Mouse (Mus musculus) kidney, adult 8-10 months (tissue): Measurements from ENCODE around the gene Krt6b.
"Not testable (repeated sequence)": the region's sequence is repeated elsewhere in the genome, so short reads cannot be mapped to it uniquely, and the experiment has no call there.

Experiments
- DNase-seq, 2 experiments: peaks; one replicate each; pipeline ENCODE4 v3.0.0; 2022

Krt6b gene

DNA sequence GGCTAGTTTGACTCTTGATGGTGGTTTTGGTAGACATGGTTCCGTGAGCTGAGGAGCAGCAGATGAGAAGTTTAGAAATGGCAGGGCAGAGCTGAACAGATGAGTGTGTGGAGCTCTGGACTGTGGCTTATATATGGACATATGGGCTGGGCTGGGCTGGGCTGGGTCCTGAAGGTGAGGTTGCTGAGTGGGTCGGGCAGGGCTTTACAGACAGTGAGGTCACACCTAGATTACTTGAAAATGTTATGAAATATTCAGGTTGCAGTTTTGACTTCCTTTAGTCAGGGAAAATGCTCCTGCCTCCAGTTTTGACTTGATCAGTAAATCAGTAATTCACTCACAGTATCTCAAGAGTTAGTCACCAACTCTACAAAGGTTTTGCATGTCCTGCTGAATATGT, at the start of gene Krt6b:
Gene Krt6b, minus strand, starts transcription at position 101 of the 400 bp plus-strand sequence.
- no peak for DNase-seq

DNA sequence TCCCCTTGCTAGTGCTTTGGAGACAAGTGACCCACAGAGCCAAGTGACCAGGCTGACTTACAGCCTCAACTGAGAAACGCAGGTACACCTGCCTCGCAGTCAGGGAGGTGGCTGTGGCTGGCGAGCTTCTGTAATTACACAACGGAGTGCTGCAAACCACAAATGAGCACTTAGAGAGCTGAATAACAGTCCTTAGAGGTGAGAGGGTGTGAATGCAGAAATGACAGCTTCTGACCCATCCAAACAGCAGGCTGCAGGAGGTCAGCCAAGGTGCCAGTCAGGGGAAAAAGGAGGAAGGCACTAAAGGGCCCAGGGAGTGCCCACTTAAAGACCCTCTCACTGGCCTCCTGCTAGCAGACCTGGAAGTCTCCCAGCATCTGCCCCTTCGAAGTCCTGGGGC, 44.6 kb upstream of the Krt6b start:
- DNase-seq: no peak

DNA sequence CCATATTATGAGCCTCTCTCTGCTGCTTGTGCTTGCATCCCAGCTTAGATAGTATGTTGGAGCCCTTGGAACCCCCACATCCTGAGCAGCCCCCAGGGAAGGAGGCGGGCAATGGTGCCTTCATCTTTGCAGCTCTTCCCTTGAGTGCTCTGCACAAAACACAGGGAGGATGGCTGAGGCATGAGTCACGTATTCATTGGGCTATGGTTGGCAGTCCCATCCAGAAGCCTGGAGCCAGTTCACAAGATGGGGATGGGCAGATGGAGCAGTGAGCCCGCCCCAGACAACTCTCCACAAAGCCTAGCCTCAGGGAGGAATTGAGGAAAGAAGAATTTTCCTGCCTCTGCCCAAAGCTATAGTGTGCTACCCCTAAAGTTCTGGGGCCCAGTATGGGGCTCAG, 35.7 kb upstream of the Krt6b start:
- DNase-seq: no peak

DNA sequence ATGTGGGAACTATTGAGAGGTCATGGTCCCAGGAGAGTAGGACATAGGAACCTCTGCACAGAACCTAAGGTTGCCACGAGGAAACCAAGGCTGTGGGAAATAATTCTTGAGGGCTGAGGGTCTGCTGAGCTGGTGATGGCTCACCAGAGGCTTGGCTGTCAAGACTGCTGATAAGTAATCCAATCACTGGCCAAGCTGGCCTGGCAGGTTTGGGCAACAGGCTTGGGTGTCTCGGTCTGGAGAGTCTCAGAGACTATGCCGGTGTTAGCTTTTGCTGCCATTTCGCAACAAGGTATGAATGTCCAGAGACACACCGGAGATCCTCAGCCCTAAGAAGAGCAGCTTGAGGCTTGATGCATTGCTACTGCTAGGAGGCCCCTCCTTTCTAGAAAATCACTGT, 34.3 kb upstream of the Krt6b start:
- no peak for DNase-seq

DNA sequence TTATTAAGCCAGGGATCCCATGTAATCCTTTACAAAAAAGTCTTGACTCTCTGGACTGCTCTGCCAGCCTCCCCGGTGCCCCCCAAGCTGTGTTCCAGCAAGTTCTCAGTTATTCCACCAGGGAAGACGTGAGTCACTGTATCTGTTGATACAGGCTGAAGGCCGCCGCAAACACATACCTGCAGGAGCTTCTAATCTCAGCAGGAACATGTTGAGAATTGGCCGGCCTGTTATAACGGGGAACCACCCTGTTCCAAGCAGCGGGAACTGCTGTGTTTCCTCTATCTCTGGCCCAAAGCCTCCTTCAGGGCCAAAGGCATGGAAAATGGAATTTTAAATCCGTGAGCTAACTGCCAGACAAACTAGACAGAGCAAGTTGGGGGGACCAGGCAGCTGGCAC, 33.6 kb upstream of the Krt6b start:
- no peak for DNase-seq

DNA sequence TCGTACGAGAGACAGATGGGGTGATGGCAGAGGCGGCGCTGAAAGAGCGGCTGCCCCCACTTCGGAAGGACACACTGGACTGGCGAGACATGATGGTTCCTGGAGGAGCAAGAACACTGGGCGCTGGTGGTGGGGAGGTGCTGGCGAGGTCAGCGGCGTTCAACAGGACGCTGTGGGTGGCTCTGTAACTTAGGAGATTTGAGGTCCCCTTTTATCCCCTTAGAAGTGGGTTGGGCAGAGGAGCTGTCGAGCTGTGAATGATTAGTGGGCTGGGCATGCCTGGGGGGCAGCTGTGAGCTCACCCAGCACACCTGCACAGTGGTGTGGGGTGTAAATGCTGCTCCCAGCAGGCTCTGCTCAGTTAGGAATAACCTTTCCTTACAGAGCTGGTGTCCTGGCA, 32.6 kb upstream of the Krt6b start, which contains the start of gene Krt5:
Gene Krt5, minus strand, starts transcription at position 179 of the 400 bp plus-strand sequence.
- no peak for DNase-seq

DNA sequence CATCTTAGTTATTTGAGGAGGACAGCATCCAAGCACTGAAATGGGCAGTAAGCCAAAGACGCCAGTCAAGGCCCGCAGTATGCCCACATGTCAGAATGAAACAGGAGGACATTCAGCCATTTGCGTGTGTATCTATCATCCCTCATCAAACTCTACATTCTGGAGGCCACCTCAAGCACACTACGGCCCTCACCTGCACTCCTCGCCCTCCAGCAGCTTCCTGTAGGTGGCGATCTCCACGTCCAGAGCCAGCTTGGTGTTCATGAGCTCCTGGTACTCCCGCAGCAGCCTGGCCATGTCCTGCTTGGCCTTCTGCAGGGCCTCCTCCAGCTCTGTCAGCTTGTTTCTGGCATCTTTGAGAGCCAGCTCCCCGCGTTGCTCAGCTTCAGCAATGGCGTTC, 28.6 kb upstream of the Krt6b start:
- DNase-seq: no peak

DNA sequence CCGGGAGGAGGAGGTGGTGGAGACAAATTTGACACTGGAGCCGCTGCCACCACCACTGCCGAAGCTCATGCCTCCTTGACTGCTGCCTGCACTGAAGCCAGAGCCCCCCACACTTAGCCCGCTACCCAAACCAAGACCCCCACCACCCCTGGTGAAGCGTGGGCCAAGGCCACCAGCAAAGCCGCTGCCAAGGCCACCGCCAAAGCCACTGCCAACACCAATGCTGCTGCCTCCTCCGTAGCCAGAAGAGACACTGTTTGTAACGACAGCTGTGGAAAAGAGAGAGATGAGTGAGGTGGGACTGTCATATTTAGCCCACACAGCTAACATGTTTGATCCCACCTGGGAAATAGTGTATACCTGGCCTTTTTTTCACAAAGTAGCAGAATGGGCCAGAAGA, 27.4 kb upstream of the Krt6b start:
- DNase-seq: no peak

DNA sequence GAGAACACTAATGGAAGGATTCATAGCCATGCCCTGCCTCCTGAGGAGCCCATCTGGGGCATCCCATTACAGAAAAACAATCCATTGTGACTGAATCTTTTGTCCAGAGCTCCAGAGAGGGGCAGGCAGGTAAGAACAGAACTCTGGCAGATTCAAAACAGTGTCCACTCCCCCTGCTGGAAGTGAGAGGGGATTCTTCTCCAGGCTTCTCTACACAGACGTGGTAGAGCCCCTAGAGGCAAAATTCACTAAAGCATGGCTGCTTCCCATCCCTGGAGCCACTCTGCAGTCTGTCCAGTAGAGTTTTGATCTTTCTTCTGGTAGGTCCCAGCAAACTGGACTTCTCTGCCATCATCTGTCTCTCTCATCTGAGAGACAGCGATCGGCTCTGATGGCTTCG, 24.0 kb upstream of the Krt6b start:
- DNase-seq: peak in 1 of 2 experiments; percentile 6

DNA sequence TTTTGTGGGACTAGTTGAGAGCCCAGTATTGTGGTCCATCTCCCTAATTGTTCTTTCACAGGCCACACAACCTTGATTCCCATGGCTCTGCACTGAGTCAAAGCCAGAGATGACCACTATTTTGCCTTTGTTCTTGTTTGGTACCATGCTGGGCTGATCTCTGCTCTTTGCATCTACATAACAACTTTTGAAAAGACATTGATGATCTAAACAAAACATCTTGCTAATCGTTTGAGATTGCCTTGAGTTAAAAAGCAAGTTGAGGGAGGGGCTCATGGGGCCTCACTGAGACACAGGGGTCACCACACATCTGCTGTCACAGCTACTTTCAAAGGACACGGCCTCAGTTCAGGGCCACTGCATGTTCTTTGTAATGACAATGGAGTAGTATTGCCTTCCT, 22.3 kb upstream of the Krt6b start:
- no peak for DNase-seq

DNA sequence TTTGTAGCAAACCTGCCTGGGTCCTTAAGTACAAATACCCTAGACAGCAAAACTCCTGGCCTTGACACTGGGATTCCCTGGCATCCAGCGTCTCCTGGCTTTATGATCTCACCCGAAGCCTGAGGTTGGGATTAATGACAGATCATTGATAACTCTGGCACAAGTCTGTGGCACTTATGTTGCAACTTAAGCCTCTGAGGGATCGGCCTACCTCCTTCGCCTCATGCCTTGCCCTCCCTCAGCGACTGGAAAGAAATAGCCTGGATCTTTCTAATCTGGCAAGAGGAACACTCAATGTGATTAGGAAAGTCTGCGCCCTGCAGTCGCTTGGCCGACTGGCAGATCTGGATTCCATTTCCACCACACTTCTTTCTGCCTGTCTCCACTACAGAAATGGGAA, 19.8 kb upstream of the Krt6b start:
- DNase-seq: no peak

DNA sequence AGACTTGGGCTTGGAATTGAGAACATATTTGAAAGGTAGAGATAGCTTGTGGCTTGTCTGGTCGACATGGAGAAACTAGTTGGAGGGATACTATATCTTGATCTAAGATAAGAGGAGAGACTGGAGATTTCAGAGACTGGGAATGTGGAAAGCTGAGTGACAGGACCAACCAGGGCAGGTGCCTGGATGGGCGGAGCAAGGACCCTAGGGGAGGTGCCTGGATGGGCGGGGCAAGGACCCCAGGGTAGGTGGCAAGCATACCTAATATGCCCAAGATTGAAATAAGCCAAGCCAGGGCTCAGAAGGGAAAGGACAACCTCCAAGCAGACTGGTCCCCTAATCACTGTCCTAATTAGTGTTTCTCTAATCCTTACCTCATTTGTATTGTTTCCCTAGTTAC, 19.1 kb upstream of the Krt6b start:
- DNase-seq: no peak

DNA sequence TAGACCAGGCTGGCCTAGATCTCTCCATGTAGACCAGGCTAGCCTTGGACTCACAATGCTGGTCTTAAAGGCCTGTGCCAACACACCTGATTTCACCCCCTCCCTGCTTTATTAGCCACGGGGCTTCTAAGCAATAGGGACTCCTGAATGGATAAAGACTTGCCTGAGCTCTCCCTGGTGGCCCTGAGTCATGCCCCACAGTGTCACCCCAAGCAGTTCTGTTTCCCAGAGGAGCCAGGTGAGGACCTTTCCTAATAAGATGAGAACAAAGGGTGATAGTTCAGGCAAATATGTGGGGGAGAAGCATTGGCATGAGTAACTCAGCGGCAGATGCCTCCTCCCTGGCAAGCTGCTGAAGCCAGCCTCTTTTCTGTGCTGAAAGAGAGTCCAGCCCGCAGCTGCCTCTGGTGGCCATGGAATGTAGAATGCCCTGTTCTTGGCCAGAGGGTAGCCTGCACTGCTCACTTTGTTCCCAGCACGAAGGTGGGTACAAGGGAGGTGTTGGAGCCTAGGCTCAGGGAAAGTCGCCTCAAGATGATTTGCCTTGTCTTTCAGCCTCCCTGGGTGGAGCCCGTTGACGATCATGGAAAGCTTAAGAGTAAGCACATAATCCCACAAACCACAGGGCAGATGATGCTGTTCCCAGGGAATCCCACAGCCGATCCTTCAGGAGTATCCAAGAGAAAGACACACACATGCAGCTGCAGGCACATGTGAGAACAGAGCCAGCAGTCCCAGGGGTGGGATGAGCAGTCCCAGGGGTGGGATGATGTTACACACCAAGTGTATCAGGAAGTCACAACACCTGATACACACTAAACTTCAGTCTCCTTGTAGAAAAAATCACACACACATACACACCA, 17.5 kb upstream of the Krt6b start:
- DNase-seq: no peak

DNA sequence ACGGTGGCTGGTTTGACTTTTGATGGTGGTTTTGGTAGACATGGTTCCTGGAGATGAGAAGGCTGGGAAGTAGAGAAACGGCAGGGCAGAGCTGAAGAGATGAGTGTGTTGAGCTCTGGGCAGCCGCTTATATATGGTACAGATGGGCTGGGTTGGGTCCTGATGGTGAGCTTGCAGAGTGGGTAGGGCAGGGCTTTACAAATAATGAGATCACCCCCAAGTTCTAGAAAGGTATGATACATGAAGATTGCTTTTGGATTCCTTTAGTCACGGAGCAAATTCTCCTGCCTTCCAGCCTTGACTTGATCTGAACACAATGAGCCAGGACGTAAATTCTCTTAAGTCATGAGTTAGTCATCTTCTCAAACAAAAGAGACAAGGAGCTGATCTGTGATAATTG, 14.1 kb upstream of the Krt6b start, which contains the start of gene Krt6a:
Gene Krt6a, minus strand, starts transcription at position 101 of the 400 bp plus-strand sequence.
- no peak for DNase-seq

DNA sequence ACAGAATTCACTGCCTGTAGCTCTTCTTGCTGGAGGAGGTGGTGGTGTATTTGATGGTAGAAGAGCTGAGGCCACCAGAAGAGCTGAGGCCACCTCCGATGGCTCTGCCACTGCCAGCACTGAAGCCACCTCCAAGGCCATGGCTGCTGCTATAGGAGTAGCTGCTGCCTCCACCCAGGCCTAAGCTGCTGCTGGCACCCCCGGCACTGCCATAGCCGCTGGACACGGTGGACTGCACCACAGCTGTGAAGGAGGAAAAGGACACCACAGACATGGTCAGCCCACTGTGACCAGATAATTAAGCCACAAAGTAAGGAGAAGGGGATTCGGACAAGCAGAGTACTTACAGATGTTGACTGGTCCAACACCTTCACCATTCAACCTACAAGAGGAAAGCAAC, 10.4 kb upstream of the Krt6b start:
- not testable (repeated sequence) for DNase-seq

DNA sequence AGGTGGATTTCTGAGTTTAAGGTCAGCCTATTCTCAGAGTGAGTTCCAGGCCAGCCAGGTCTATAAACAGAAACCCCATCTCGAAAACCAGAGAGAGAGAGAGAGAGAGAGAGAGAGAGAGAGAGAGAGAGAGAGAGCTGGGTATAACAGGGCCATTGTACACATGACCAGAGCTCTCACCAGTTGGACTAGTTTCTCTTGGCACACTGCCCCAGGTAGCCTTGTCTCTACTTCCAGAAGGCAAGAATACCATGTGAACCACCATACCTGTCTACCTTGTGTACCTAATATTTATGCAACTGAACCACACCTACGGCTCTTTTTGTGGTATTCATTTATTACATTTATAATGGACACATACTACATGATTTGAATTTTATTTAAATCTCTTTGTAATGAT, 8.1 kb upstream of the Krt6b start:
- no peak for DNase-seq

DNA sequence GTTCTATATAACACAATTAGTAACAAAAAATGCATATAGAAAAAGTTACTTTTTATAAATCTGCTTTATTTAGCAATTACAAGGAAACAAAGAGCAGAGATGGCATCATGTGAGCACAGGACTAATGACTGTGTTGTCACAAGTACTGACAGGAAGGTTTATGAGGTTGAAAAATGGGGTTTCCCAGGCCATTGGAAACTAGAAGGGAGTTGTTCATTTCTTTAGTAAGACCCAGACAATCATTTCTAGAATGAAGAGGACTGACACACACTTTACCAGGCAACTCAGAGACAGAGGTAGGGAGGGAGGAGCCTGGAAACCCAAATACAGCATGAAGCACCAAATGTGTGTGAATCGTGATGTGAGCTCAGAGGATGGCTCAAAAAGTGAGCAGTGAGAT, 4.1 kb downstream of the Krt6b start:
- no peak for DNase-seq

DNA sequence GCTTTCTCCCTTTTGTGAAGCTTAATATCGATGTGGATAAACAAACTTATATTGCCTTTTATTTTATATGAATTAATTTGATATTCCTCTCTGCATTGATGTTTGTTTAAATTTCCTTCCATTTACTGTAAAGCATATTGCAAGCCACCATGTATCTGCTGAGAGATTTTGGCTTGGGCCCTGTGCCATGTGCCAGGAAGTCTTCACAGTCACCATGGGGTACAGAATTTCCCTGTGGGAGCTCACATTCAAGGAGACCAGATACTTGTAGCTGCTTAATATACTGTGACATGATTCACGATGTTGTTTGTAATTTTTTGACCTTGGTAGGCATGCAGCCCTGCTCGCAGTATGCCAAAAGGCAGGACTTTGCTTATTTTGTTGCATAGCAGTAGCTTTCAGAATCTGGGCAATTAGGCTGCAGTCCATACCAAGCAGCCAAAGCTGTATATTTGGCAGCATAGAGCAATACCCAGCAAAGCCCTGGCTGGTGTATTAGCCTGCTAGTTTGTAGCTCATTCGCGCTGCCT, 27.3 kb downstream of the Krt6b start:
- DNase-seq: no peak

DNA sequence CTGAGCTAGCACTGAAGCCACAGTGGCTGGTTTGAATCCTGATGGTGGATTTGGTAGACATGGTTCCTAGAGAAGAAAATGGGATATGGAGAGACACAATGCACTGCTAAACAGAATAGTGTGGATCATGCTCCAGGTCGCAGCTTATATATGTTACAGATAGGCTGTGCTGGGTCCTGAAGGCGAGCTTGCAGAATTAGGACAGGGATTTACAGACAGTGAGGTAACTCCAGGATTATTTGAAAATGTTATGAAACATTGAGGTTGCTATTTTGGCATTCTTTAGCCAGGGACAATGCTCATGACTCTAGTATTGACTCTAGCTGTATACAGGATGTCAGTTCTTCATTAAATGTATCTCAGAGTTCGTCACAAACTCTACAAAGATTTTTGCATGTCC, 32.8 kb downstream of the Krt6b start, which contains the start of gene Gm5478:
Gene Gm5478, minus strand, starts transcription at position 101 of the 400 bp plus-strand sequence.
- no peak for DNase-seq

DNA sequence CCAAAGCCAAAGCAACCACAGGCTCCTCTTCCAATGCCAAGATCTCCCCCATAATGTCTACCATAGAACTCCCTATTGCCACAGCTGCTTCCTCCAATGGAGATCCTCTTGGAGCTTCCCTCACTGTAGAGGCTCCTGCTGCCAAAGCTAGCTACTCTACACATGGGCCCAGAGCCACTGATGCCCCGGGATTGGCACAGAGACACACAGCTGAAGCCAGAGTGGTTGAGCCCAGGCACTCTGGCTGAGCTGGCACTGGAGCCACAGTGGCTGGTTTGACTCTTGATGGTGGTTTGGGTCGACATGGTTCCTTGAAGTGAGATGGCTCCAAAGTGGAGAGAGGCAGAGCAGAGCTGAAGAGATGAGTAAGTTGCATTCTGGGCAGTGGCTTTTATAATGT, 52.2 kb downstream of the Krt6b start, which contains the start of gene Gm5414:
Gene Gm5414, minus strand, starts transcription at position 305 of the 400 bp plus-strand sequence.
- DNase-seq: no peak
